Mouse (Mus musculus) monocyte, adult 2 months (primary cell): Measurements from ENCODE around the gene Arhgef15.

Source experiments
- DNase-seq, 2 experiments: peaks; one replicate each; pipeline ENCODE4 v3.0.0; 2022; ENCODE audit warnings: low spot score in 2 of 2, low read depth in 1 of 2

Arhgef15 gene

DNA sequence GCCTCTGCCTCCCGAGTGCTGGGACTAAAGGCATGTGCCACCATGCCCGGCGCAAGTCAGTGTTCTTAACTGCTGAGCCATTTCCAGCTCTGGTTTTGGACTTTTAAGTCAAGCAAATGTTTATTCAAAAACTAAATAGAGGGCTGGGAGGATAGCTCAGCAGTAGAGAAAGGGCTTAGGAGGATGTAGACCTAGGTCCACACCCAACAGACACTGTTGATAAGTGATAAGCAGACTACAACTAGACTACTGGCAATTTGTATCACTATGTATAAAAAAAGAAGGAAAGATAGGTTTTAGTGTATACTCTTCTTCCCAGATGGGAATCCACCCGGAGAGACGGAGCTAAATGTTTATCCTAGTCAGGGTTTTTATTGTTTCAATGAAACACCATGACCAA lies 61.0 kb downstream of the Arhgef15 start:
- no peak for DNase-seq

DNA sequence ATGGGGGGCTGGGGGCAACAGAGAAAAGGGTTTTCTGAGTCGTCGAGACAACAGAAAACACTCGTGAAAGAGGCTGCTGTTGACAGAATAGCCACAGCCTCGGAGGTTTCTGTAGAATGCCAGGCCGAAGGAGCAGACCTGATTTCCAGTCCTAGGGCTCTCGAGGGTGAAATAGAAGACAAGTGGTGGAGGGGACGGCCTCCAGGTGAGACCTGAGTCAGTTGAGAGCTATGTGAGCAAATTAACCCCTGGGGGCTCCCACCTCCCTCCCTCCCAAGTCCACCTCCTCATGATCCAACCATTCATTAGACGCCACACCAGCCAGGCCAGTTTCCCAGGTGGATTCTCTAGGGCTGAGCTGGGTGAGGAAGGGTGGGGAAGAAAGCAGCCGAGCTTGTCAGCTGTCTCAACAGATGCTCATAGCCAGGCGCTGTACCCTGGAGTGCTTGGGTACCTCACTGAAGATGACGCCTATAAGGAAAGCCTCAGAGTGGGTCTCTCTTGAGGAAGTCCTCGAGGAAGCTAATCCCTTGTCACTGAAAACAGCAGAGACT lies 63.3 kb downstream of the Arhgef15 start:
- DNase-seq: no peak
